Mouse (Mus musculus) adrenal gland, adult 18-20 months (tissue): Measurements from ENCODE around the gene Scimp. TPM values are rescaled to one million over a fixed set of nuclear protein-coding genes. Genes with fewer than 3 reads are reported as not detected.
"Not testable (repeated sequence)": the region's sequence is repeated elsewhere in the genome, so short reads cannot be mapped to it uniquely, and the experiment has no call there.

Source experiments
- DNase-seq, 2 experiments: peaks; one replicate each; pipeline ENCODE4 v3.0.0; 2021 to 2022; ENCODE audit warnings: low spot score in 2 of 2
- total RNA-seq, 2 experiments: library from RNA; stranded (reverse); gene quantifications; 1 replicate in 1 of 2; 2 replicates in 1 of 2; pipeline ENCODE4 v1.2.3; 2021

Scimp gene
- total RNA-seq, 2 experiments from 2014 or later, result 1.1 to 1.9 TPM

DNA sequence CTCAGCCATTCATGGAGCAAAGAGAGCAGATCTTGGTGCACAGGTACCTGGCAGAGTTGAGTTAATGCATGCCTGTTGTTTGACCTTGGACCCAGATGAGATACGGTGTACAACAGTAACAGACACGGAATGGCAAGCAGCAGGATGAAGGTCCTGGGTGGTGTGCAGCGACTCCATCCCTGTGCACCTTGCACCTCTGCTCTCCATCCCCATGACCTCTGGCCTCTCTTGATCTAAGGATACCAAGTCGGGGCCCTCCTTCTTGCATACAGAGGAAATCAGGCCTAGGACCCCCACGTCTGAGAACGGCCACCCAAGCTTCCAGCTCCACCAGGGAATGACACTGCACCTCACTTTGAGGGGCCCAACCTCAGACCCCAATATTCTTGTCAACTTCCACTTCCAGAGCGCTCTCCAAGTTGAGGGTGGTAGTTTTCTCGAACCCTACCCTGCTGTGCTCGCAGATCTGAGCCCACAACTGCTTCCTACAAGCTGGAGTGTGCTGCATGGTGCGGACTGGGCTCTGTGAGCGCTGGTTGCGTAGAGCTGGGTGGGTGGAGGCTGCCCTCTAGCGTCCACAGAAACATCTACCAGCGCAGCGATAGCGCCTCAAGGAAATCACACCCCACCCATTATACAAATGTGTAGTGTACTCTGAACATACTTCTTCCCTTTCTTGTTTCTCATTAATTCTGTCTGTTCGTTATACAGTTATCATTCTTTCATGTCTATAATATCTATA, 35.4 kb downstream of the Scimp start:
- peak; percentile 56 to 63 for DNase-seq

DNA sequence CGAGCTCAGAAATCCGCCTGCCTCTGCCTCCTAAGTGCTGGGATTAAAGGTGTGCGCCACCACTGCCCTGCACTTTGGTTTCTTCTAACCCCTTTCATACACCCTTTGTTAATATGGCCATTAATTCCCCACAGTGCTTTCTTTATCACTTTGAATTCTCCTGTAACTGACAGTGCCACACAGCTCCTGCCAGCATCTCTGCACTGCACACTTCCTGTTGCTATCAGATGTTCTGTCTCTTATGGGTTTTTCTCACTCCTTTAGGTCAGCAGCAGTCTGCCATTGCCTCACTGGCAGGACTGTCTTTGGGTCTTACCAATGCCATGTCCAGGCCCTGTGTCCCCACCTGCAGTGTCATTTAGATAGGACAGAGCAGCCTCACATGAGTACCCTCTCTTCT, 41.6 kb downstream of the Scimp start:
- no peak for DNase-seq

DNA sequence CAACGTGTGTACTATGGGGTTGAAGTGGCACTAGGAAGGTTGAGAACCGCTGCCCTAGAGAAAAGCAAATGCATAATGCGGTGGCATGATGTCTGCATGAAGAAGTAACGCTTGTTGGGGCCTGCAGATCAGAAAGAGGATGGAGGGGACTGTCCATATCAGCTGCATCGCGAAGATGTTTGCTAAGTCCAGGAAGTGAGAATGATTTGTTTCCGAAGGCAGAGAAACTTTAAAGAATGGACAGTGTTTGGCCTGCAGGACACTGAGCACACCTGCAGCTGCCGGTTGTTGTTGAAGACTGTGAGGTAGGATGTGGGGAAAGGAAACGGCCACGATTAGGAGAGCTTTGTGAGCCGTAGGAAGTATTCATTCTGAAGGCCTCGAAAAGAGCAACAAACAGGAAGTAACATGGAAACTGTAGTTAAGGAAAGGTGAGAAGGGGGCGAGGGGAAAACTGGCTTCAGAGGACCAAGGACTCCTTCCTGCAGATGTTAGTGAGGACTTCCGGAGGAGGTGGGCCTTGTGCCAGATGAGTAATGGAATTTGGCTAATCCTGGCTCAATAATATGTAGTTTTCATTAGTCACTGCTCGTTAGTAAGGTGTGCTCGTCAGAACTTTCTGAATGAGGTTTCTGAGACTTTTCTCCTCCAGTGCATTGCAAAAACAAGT, 46.5 kb downstream of the Scimp start:
- DNase-seq, result peak in 1 of 2 experiments; percentile 48

DNA sequence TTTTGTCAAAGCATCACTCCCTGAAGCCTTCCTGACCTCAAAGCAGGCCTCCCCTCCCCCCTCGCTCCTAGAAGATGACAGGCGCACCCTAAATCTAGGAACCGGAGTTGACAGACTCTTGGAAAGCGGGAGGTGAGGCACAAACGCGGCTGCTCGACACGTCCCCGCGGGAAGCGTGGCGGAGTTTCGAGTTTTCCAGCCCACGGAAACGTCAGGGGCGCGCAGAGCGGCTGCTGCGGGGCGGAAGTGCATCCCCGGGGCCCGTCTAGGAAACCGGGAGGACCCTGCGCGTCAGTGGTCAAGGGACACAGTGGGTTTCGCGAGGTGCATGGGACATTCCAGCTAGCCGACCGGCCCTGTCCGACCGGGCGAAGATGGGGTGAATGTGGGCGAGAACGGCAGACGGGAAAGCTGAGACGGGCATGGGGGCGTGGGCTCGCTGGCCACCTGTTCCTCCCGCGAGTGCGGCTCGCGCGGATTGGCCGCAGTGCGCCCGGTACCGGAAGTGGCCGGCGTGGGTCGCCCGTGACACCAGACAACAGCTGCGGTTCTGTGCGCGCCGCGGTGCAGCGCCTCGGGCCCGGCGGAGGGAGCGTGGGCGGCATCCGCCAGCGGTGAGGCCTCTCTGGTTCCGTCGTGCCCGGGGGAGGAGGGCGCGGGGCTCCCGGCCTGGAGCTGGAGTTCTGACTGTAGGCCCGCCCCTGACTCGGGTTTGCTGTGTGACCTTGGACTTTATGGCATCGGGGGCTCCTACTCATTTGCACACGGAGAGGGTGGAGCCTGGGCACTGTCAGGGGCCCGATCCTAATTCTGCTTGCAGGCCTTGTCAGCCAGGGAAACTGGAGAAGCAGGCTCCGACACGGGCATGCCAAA, 48.2 kb downstream of the Scimp start, which contains the start of gene Zfp3:
Gene Zfp3 (plus strand): TSS at position 274 of the 873 bp plus-strand sequence.
- peak; percentile 78 to 83 for DNase-seq

DNA sequence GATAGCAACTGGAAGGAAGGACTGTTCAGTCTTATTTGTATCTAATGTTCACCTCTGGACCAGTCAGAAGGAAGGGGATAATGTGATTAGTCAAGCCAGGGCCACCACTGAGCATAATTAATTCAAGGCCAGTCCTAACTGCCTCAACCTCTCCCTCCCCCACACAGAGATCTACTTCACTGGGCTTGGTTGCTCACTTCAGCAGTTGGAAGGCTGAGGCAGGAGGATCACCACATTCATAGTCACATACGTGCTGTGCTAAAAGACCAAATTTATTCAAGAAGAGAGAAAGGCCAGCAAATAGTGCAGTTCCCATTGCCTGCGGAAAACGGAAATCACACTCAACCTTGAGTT, 48.8 kb downstream of the Scimp start:
- DNase-seq, result no peak

DNA sequence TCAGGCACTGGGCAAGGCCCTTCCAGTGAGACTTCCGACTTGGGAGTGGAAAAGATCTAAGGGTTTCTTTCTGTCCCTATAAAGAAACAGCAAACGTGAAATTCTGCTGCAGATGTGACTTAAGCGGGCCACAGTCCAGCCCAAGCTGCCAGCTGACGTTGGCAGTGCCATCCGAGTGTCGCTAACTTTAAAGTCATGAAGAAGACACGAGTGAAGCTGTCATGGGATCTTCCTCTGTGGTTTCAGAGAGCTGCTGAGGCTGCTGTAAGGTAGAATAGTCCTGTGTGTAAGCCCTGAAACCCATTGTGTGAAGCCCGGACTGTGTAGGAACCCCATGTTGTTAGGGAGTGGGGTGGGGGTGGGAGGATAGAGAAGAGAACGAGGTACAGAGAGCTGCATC, 49.7 kb downstream of the Scimp start:
- DNase-seq, result no peak

DNA sequence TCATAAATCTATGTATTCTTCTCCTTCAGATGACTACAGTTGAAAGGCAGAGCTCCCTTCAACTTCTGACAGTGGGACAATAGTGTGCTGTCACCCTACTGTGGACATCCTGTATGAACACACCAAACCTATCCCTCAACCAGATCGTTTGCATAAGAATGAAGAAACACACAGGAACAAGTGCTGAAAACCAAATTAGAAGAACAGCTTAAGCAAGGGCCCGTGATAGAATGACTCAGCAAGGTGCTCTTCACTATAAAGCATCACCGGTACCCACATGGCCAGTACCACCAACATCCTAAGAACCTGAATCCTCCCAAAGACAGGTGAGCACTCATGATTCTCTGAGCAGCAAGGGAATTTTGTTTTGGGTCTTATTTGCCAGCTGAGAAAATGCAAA, 51.9 kb downstream of the Scimp start:
- DNase-seq, result not testable (repeated sequence)

DNA sequence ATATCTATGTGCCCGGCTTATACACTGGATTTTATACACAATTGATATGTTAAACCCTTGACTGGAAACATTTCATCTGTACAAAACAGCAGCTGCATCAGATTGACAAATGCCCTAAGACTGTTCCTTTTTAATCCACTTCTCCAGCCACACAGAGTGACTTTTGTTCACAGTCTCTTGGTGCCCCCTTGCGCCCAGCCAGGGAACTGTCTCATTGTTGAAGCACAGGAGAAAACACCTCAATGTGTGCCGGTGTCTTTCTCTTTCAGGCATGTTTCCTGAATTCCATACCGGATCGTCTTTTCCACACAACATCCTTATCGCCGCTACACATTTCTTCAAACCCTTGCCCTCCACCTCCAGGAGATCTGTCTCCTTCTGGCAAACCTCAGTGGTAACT, 56.7 kb downstream of the Scimp start:
- DNase-seq, result peak; percentile 85 to 88

DNA sequence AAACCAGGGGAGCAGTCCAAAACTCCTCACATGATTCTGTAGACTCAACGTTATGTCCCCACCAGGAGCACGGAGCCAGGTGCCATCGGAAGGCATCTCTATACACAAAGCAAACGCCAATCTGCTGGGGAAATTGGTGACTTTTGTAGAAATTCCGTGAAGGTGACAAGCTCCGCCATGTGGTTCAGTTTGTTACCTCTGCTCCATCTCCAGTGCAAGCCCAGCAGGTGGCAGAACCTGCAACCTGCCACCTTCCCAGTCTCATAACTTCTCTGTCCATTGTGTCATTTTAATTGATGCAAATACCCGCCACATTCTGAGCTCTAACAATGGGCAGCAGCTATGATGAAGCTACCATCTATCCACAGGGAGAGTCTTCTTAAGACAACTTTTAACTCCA, 57.4 kb downstream of the Scimp start:
- no peak for DNase-seq

DNA sequence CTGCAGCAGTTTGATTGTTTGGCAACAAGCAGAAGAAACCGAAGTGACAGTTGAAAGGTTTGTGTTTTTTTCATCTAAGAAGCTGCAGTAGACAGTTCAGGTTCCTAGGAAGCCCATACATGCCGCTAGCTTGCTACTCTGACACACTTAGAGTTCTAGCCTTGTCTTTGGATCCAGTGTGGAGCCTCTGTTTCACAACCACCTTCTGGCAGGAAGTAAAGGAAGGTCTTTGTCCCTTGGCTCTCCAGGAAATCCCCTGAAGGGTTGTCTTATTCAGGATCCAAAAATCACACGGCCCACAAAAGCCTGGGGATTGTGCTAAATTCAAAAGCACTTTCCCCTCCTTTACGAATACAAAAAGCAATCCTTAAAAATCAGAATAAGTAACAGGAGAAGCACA, 57.9 kb downstream of the Scimp start:
- DNase-seq, result no peak

DNA sequence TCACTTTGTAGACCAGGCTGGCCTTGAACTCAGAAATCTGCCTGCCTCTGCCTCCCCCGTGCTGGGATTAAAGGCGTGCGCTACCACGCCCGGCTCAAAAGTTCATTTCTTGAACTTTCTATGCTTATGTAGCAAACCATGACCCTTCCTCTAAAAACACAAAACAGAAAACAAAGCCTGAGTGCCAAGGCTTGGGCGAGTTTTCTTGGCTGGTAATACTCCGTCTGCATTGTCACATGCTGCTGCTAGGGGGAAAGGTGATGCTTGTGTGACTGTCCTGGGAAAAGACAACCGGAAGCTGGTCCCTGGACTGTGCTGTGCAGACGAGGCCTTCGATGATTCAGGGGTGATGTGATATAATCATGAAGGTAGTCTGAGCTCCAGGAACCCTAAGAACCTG, 59.2 kb downstream of the Scimp start:
- no peak for DNase-seq

DNA sequence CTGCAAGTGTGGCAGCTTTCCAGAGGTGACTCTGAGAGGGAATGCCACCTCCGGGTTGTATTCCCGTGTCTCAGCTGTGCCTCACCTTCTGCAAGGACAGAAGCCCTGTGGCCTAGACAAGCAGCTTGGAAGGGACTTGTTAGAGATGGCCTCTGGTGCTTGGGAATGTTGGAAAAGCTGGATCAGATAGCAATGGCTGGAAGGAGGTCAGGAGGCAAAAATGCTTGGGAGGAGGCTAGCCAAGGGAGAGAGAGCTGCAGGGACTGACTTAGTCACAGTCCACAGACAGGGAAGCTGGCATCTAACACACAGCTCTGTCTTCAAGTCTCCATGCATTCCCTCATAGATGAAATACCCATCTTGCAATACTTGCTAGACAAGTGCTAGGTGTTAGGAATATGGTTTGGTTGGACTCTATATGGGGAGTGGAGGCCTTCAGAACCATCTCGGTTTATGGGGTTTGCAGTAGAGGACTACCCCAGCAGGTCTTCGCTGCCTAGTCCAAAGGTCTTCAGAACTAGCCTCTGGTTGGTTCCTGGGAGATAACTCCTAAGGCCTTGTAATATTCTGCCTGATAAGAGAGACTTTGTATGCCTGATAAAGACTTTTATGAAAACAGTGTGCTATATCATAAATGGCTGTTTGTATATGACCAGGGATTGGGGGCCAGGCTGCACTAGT, 59.9 kb downstream of the Scimp start:
- DNase-seq, result no peak

DNA sequence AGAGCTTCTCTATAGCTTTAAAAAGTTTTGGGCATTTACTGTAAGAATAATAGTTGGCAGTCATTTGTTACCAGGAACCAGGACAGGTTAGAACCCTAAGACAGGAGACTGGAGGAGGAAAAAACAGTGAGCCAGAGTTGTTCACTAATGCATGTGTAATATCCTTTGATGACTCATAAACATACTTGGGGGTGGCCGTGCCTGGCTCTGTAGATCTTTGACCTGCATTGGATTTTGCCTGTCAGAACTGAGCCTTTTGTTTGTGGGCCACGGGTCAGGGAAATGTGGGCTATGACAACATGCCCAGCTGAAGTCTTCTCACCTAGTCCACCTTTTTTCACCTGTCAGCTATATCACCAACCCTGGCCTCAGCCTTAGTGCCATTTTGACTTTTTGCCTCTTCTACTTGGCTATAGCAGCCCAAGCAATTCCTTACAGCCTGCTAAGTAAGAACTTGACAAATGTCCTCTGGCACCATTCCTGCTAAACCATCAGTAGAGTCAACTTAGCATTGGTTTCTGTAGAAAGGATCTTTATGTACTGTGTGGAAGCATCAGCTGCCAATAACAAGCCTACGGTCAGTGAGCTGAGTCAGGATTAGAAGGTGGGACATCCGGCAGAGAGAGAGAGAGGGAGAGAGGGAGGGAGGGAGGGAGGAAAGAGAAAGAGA, 64.4 kb downstream of the Scimp start:
- DNase-seq, result no peak

DNA sequence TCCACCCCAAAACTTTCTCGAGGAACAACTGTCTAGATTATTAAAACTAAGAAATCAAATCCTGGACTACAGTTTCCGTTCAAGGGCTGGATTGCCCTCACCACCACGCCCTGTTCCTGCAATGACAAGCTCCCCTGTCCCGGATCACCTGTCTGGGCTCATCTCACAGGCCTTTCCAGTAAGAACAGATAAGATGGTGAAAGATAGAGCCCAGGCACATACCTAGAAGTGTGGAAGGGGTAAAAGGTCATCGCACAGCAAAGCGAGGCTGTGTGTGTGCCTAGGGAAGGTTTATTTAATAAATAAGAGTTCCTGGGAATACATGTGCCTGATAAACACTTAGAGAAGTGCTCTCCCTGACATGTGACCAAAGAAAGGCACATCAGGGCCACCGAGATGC, 66.8 kb downstream of the Scimp start:
- no peak for DNase-seq

DNA sequence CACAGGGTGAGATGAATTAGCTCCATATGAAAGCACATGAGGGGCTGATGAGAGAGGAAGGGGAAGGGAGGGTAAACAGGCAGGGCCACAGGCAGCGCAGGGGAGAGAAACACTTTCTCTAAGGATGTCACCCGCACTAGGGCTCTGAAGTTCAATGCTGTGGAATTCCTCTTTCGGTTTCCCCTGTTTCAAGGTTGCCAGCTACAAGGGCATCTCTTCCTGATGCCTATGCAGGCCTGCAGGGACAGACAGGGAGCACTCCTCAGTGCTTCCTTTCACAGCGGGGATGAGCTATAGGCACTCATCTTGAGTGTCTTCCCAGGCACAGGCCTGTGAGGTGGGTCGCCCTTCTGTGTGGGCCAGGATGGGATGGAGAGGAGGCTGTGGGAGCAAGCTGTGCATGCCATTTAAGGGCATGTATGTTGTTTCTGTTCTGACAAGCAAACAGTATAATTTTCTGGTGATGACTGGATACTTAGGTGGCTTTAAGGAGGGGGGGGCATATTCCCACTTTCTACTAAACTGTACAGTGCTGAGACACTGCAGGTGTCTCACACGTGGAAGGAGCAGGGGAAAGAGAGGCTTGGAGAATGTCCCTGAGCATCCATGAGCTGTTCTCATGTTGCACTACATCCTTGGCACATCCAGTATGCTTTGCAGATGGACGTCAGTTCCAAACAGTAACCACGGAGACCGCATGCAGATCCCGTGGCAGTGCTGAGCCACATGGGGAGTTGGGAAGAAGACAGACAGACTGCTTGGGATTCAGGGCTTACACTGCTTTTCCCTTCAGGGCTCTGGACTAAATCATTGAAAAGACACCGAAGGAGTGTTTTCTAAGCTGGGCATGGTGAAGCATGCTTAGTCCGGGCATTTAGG, 69.6 kb downstream of the Scimp start:
- DNase-seq, result no peak

DNA sequence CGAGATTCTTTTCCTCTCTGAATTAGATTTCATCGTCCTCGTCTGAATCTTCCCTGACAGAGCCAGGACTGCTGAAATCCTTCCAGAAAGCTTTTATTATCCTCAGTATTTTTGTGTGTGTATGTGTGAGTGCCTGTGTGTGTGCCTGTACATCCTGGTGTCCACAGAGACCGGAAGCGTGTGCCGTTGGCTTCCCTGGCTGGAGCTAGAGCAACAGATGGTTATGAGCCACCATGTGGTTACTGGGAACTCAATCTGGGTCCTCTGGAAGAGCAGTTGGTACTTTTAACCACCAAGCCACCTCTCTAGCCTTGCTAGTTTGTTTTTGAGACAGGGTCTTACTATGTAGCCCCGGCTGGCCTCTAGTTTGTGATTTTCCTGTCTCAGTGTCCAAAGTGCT, 70.3 kb downstream of the Scimp start:
- DNase-seq, result no peak

DNA sequence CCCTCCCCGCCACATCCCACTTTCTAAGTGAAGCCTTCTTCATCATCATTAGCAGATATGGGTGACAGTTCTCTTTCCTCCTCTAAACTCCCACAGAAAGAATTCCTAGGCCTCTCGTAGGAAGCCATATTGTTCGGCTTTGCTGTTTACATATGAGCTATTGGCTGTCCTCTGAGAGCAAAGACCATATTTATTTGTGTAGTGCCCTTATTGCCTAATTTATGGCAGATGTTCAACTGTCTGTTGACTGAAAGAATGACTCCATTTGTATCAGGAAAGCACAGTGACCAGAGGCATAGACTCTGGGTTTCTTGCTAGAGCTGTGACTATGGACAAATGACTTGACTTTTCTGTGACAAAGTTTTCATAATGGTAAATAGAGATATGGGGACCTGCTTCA, 70.8 kb downstream of the Scimp start:
- no peak for DNase-seq
